Mouse (Mus musculus): ENCODE data around the gene Lhfpl5.

Lhfpl5 gene

DNA sequence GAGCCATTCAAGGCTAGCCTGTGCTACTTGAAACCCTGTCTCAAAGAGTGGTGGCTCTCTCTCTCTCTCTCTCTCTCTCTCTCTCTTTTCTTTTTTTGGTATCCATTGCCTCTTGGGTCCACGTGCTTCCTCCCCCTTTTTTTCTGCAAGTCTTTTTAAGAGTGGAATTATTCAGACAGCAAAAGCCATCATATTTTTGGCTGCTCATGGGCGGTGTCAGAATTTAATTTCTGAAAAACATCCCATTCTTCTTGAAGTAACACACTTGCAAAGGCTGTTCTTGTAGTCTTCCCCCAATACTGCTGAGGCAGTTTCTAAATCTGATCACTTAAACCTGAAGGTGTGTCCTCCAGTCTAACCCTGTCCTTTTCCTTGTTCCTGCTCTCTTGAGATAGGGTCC is 51.5 kb downstream of the Lhfpl5 start:
- DNase-seq (ENCODE audit: low spot score) = no peak

GRCm38 (mm10) chr17:28628248-28629124 is 53.0 kb downstream of the Lhfpl5 start:
- no peak for DNase-seq (ENCODE audit: low spot score)

DNA sequence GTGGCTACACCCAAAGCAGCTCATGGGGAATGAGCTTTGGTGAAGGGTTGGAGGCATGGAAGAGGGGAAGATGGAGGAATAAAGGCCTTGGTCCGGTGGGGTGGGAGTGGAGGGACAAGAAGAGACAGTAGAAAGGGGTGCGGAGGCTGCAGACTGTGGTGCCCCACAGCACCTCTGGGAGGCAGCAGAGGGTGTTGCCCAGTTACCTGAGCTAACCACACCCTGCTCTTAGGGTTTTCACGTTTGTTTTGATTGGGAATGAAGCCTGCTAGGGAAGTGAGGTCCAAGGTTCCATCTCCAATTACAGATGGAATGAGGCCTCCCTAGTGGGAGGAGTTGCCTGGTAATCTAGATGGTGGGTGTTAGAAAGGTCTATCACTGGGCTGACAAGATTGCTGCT is 53.7 kb downstream of the Lhfpl5 start:
- DNase-seq (ENCODE audit: low spot score) = no peak
